Mouse (Mus musculus) stomach, embryonic 14.5 days (tissue): Measurements from ENCODE around the gene Hspa5. TPM values are rescaled to one million over a fixed set of nuclear protein-coding genes. Genes with fewer than 3 reads are reported as not detected.

Experiments
- ATAC-seq: fragments of 200-750 bp; cut with Nextera tagmentation; 2 replicates; pipeline ENCODE4 v1.8.0; 2017; ENCODE audit warnings: low read depth, moderate TSS enrichment; ENCODE audit not compliant: insufficient number of reproducible peaks, insufficient read depth, low FRiP score
- H3K27ac ChIP-seq: fragments of 300-500 bp; sonication (generic); 2 replicates; pipeline ENCODE4 v1.5.1; 2014; ENCODE audit warnings: mild to moderate bottlenecking, low read length, moderate library complexity, mixed read lengths
- H3K27me3 ChIP-seq: fragments of 300-500 bp; sonication (generic); 2 replicates; pipeline ENCODE4 v1.6.1; 2014; ENCODE audit warnings: low read length, control low read depth, mixed read lengths; ENCODE audit not compliant: control insufficient read depth, insufficient read depth
- H3K36me3 ChIP-seq: fragments of 300-500 bp; sonication (generic); 2 replicates; pipeline ENCODE4 v1.6.1; 2014; ENCODE audit warnings: mild to moderate bottlenecking, control low read depth, low read length, moderate library complexity, mixed read lengths; ENCODE audit not compliant: control insufficient read depth, insufficient read depth
- H3K4me1 ChIP-seq: fragments of 300-500 bp; sonication (generic); 2 replicates; pipeline ENCODE4 v1.6.1; 2014; ENCODE audit warnings: low read length, control low read depth, mixed read lengths; ENCODE audit not compliant: control insufficient read depth, insufficient read depth
- H3K4me2 ChIP-seq: fragments of 300-500 bp; sonication (generic); replicated peaks from 2 replicates; pipeline ENCODE4 v1.6.1; 2014; ENCODE audit warnings: low read depth, low read length, control low read depth
- H3K4me3 ChIP-seq: fragments of 300-500 bp; sonication (generic); 2 replicates; pipeline ENCODE4 v1.5.1; 2014; ENCODE audit warnings: low read depth, low read length, control low read depth
- H3K9ac ChIP-seq: fragments of 300-500 bp; sonication (generic); replicated peaks from 2 replicates; pipeline ENCODE4 v1.6.1; 2014; ENCODE audit warnings: low read depth, mild to moderate bottlenecking, control low read depth, low read length, moderate library complexity, mixed read lengths
- H3K9me3 ChIP-seq: fragments of 300-500 bp; sonication (generic); 2 replicates; pipeline ENCODE4 v1.6.1; 2016; ENCODE audit warnings: low read depth, low read length, control low read depth; ENCODE audit not compliant: control insufficient read depth
- WGBS: fragments of 180-500 bp; shearing (Covaris S2); extraction: QIAGEN DNeasy Blood & Tissue Kit; methylation state at CpG from one replicate; pipeline ENCODE4 v1.1.7; 2014; 5-methylcytosine and 5-hydroxymethylcytosine counted together
- polyA plus RNA-seq: library from polyadenylated mRNA; unstranded; fragments of >200 nt; fragmentation: Nextera tagmentation; extraction: Ambion mirVana; gene quantifications from 2 replicates; pipeline ENCODE4 v1.2.1, GENCODE M21; 2014

The Hspa5 gene
- polyA plus RNA-seq, 1 experiment from 2014 or later = 622 TPM

- no peaks in the 10 kb centered on the region for H3K9me3 ChIP-seq
- no peak overlapping the region for H3K27ac ChIP-seq
- no peaks in the 10 kb centered on the region for H3K4me1 ChIP-seq
- H3K4me2 ChIP-seq = no peak overlapping the region
- WGBS = 92% methylated on average over 8 of the region's 8 CpGs
- H3K9ac ChIP-seq = no peak overlapping the region
- no peaks in the 10 kb centered on the region for H3K27me3 ChIP-seq
- no peak overlapping the region for H3K4me3 ChIP-seq
- 0 out of 2 replicates have a peak, but pooled peaks cover 3% of the 10 kb centered on the region for H3K36me3 ChIP-seq
- ATAC-seq = no peak
Measured at GRCm38 (mm10) chr2:34742675-34743074, 29.1 kb upstream of the Hspa5 start.

- Histone ChIP-seq H3K9ac (no peak overlapping the region), H3K4me3 (no peak overlapping the region), H3K4me2 (no peak overlapping the region), H3K27ac (no peak overlapping the region), H3K36me3 (0 out of 2 replicates have a peak, but pooled peaks cover 3% of the 10 kb centered on the region), H3K9me3 (no peaks in the 10 kb centered on the region), H3K27me3 (no peaks in the 10 kb centered on the region), H3K4me1 (no peaks in the 10 kb centered on the region)
- 96% methylated on average over 8 of the region's 8 CpGs for WGBS
- ATAC-seq = no peak
Measured at GRCm38 (mm10) chr2:34744476-34744875, 27.3 kb upstream of the Hspa5 start.

GRCm38 (mm10) chr2:34745673-34746072 lies 26.1 kb upstream of the Hspa5 start:
- Histone ChIP-seq H3K4me1 (no peaks in the 10 kb centered on the region), H3K9ac (no peak overlapping the region), H3K36me3 (0 out of 2 replicates have a peak, but pooled peaks cover 3% of the 10 kb centered on the region), H3K4me3 (no peak overlapping the region), H3K4me2 (no peak overlapping the region), H3K9me3 (no peaks in the 10 kb centered on the region), H3K27ac (no peak overlapping the region), H3K27me3 (no peaks in the 10 kb centered on the region)
- WGBS = 90% methylated on average over 2 of the region's 2 CpGs
- no peak for ATAC-seq

- 75% methylated on average over 4 of the region's 4 CpGs for WGBS
- Histone ChIP-seq H3K27ac (no peak overlapping the region), H3K9me3 (no peaks in the 10 kb centered on the region), H3K27me3 (no peaks in the 10 kb centered on the region), H3K9ac (no peak overlapping the region), H3K4me2 (no peak overlapping the region), H3K4me1 (peaks cover 2% of the 10 kb centered on the region; the same call in 1 of the 2 replicates), H3K4me3 (no peak overlapping the region), H3K36me3 (0 out of 2 replicates have a peak, but pooled peaks cover 3% of the 10 kb centered on the region)
- ATAC-seq = no peak
Measured at GRCm38 (mm10) chr2:34748479-34748878, 23.3 kb upstream of the Hspa5 start.

GRCm38 (mm10) chr2:34750245-34750644 lies 21.5 kb upstream of the Hspa5 start:
- Histone ChIP-seq H3K4me2 (no peak overlapping the region), H3K4me1 (peaks cover 2% of the 10 kb centered on the region; the same call in 1 of the 2 replicates), H3K9ac (no peak overlapping the region), H3K9me3 (no peaks in the 10 kb centered on the region), H3K4me3 (no peak overlapping the region), H3K36me3 (no peaks in the 10 kb centered on the region), H3K27me3 (no peaks in the 10 kb centered on the region), H3K27ac (no peak overlapping the region)
- 85% methylated on average over 2 of the region's 2 CpGs for WGBS
- no peak for ATAC-seq

- H3K27me3 ChIP-seq = no peaks in the 10 kb centered on the region
- H3K4me1 ChIP-seq = peaks cover 2% of the 10 kb centered on the region; the same call in 1 of the 2 replicates
- H3K36me3 ChIP-seq = no peaks in the 10 kb centered on the region
- WGBS = under 1% methylated on average over 98 of the region's 106 CpGs
- peak overlapping the region; percentile 83 for H3K27ac ChIP-seq
- peak overlapping the region; percentile 59 for H3K4me2 ChIP-seq
- ATAC-seq = peak; percentile 97
- H3K9ac ChIP-seq = peak overlapping the region; percentile 92
- H3K4me3 ChIP-seq = peak overlapping the region; percentile 90
- no peaks in the 10 kb centered on the region for H3K9me3 ChIP-seq
Measured at GRCm38 (mm10) chr2:34753811-34754550, 17.8 kb upstream of the Hspa5 start.

GRCm38 (mm10) chr2:34754551-34755358 lies 17.0 kb upstream of the Hspa5 start, which contains the start of gene Gapvd1:
Gene Gapvd1, minus strand, starts transcription at chr2:34755232.
- under 1% methylated on average over 14 of the region's 14 CpGs for WGBS
- no peaks in the 10 kb centered on the region for H3K9me3 ChIP-seq
- H3K4me1 ChIP-seq = peaks cover 2% of the 10 kb centered on the region; the same call in 1 of the 2 replicates
- H3K36me3 ChIP-seq = no peaks in the 10 kb centered on the region
- peak within 1 kb of the TSS; percentile 92 for H3K9ac ChIP-seq
- H3K4me2 ChIP-seq = peak within 1 kb of the TSS; percentile 59
- peak within 1 kb of the TSS; percentile 90 for H3K4me3 ChIP-seq
- peak within 1 kb of the TSS; percentile 83 for H3K27ac ChIP-seq
- no peak for ATAC-seq
- H3K27me3 ChIP-seq = no peaks in the 10 kb centered on the region

GRCm38 (mm10) chr2:34757341-34757740 lies 14.4 kb upstream of the Hspa5 start:
- Histone ChIP-seq H3K9me3 (no peaks in the 10 kb centered on the region), H3K4me1 (peaks cover 2% of the 10 kb centered on the region; the same call in 1 of the 2 replicates), H3K4me3 (no peak overlapping the region), H3K9ac (no peak overlapping the region), H3K27ac (no peak overlapping the region), H3K36me3 (no peaks in the 10 kb centered on the region), H3K4me2 (no peak overlapping the region), H3K27me3 (no peaks in the 10 kb centered on the region)
- no peak for ATAC-seq
- 68% methylated on average over 1 of the region's 1 CpGs for WGBS
